Mouse (Mus musculus): Measurements from ENCODE around the gene Phyhd1. TPM values are rescaled to one million over a fixed set of nuclear protein-coding genes. Genes with fewer than 3 reads are reported as not detected.

Gene Phyhd1
- polyA plus RNA-seq, 2 experiments: 9.8 to 15.9 TPM

GRCm38 (mm10) chr2:30242509-30242908 lies 23.5 kb upstream of the Phyhd1 start:
- Histone ChIP-seq H3K27ac (no peak overlapping the region), H3K4me3 (ENCODE audit: insufficient read depth in 1 of 2, low read depth in 2 of 2, low read length in 2 of 2) (no peak overlapping the region), H3K9me3 (ENCODE audit: control insufficient read depth, low read length) (no peaks in the 10 kb centered on the region), H3K27me3 (ENCODE audit: control insufficient read depth, insufficient read depth, low read length) (no peaks in the 10 kb centered on the region), H3K4me1 (replicated peaks; ENCODE audit: control insufficient read depth in 2 of 2, insufficient read depth in 2 of 2, low read length in 1 of 2) (peaks cover 12 to 27% of the 10 kb centered on the region in 2 experiments), H3K36me3 (replicated peaks; ENCODE audit: control insufficient read depth, insufficient read depth, low read depth) (peaks cover 16% of the 10 kb centered on the region), H3K9ac (replicated peaks) (no peak overlapping the region), H3K4me2 (ENCODE audit: low read depth) (no peak overlapping the region)
- ATAC-seq (ENCODE audit: insufficient read depth) (no peak), DNase-seq (ENCODE audit: low read depth in 3 of 3, low spot score in 3 of 3) (no peak)
- WGBS (ENCODE audit: insufficient replicate concordance): 62% methylated on average over 4 of the region's 4 CpGs
- TF ChIP-seq CTCF (IDR thresholded peaks at IDR 0.05; ENCODE audit: low read depth) (no peak), EP300 (IDR thresholded peaks at IDR 0.05; ENCODE audit: low read depth) (no peak)

GRCm38 (mm10) chr2:30243391-30243790 lies 22.6 kb upstream of the Phyhd1 start:
- WGBS (ENCODE audit: insufficient replicate concordance): 92% methylated on average over 4 of the region's 4 CpGs
- no peak for DNase-seq (ENCODE audit: low read depth in 3 of 3, low spot score in 3 of 3)

GRCm38 (mm10) chr2:30244595-30245178 lies 21.3 kb upstream of the Phyhd1 start:
- no peak overlapping the region for H3K27ac ChIP-seq
- H3K27me3 ChIP-seq (ENCODE audit: control insufficient read depth, insufficient read depth, low read length): no peaks in the 10 kb centered on the region
- DNase-seq (ENCODE audit: low read depth in 3 of 3, low spot score in 3 of 3) (no peak), ATAC-seq (ENCODE audit: insufficient read depth) (no peak)
- no peak overlapping the region for H3K9ac ChIP-seq (replicated peaks)
- H3K4me3 ChIP-seq (ENCODE audit: insufficient read depth in 1 of 2, low read depth in 2 of 2, low read length in 2 of 2): no peak overlapping the region
- H3K9me3 ChIP-seq (ENCODE audit: control insufficient read depth, low read length): no peaks in the 10 kb centered on the region
- WGBS (ENCODE audit: insufficient replicate concordance): 71% methylated on average over 7 of the region's 7 CpGs
- peaks cover under 1 to 12% of the 10 kb centered on the region in 2 experiments for H3K4me1 ChIP-seq (replicated peaks; ENCODE audit: control insufficient read depth in 2 of 2, insufficient read depth in 2 of 2, low read length in 1 of 2)
- H3K36me3 ChIP-seq (replicated peaks; ENCODE audit: control insufficient read depth, insufficient read depth, low read depth): peaks cover 16% of the 10 kb centered on the region
- H3K4me2 ChIP-seq (ENCODE audit: low read depth): no peak overlapping the region
- TF ChIP-seq CTCF (IDR thresholded peaks at IDR 0.05; ENCODE audit: low read depth): no peak
- TF ChIP-seq EP300 (IDR thresholded peaks at IDR 0.05; ENCODE audit: low read depth): no peak

More at GRCm38 (mm10) chr2:30243391-30243790, 22.6 kb upstream of the Phyhd1 start:
- H3K27ac ChIP-seq: no peak overlapping the region
- no peak for ATAC-seq (ENCODE audit: insufficient read depth)
- peaks cover 16% of the 10 kb centered on the region for H3K36me3 ChIP-seq (replicated peaks; ENCODE audit: control insufficient read depth, insufficient read depth, low read depth)
- H3K27me3 ChIP-seq (ENCODE audit: control insufficient read depth, insufficient read depth, low read length): no peaks in the 10 kb centered on the region
- peaks cover 12 to 24% of the 10 kb centered on the region in 2 experiments for H3K4me1 ChIP-seq (replicated peaks; ENCODE audit: control insufficient read depth in 2 of 2, insufficient read depth in 2 of 2, low read length in 1 of 2)
- no peak for TF ChIP-seq CTCF (IDR thresholded peaks at IDR 0.05; ENCODE audit: low read depth)
- no peak for TF ChIP-seq EP300 (IDR thresholded peaks at IDR 0.05; ENCODE audit: low read depth)
- no peak overlapping the region for H3K4me2 ChIP-seq (ENCODE audit: low read depth)
- H3K9me3 ChIP-seq (ENCODE audit: control insufficient read depth, low read length): no peaks in the 10 kb centered on the region
- H3K9ac ChIP-seq (replicated peaks): no peak overlapping the region
- H3K4me3 ChIP-seq (ENCODE audit: insufficient read depth in 1 of 2, low read depth in 2 of 2, low read length in 2 of 2): no peak overlapping the region

DNA sequence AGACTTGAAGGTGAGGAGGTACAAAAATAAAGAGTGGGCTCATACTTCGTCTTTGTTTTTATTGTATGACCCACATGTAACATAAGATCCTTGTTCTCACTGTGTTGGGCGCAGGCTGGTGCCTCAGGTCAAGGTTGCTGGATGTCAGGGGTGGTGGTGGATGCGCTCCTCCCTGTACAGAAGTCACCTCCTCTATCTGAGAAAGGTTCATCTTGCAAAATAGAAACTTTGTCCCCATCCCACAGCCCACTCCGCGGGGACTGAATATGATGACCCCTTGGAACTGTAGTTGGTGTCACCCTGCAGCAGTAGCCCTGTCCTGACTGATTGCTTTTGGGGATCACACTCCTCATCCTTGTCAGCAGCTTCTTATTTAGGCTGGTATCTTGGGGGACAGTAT lies 19.0 kb upstream of the Phyhd1 start:
- DNase-seq (ENCODE audit: low read depth in 3 of 3, low spot score in 3 of 3): no peak
- Histone ChIP-seq H3K9ac (replicated peaks) (no peak overlapping the region), H3K36me3 (replicated peaks; ENCODE audit: control insufficient read depth, insufficient read depth, low read depth) (peaks cover 6% of the 10 kb centered on the region), H3K4me3 (ENCODE audit: insufficient read depth in 1 of 2, low read depth in 2 of 2, low read length in 2 of 2) (no peak overlapping the region), H3K27ac (no peak overlapping the region), H3K4me1 (replicated peaks; ENCODE audit: control insufficient read depth in 2 of 2, insufficient read depth in 2 of 2, low read length in 1 of 2) (peaks cover 6 to 10% of the 10 kb centered on the region in 2 experiments; a peak in 3 of 4 replicates), H3K4me2 (ENCODE audit: low read depth) (no peak overlapping the region), H3K27me3 (ENCODE audit: control insufficient read depth, insufficient read depth, low read length) (no peaks in the 10 kb centered on the region), H3K9me3 (ENCODE audit: control insufficient read depth, low read length) (no peaks in the 10 kb centered on the region)
- WGBS (ENCODE audit: insufficient replicate concordance): 77% methylated on average over 5 of the region's 5 CpGs
- no peak for ATAC-seq (ENCODE audit: insufficient read depth)
- TF ChIP-seq CTCF (IDR thresholded peaks at IDR 0.05; ENCODE audit: low read depth): no peak
- TF ChIP-seq EP300 (IDR thresholded peaks at IDR 0.05; ENCODE audit: low read depth): no peak

- H3K36me3 ChIP-seq (replicated peaks; ENCODE audit: control insufficient read depth, insufficient read depth, low read depth): peaks cover 6% of the 10 kb centered on the region
Observed at GRCm38 (mm10) chr2:30247681-30248080, 18.3 kb upstream of the Phyhd1 start.

More at GRCm38 (mm10) chr2:30247681-30248080, 18.3 kb upstream of the Phyhd1 start:
- ATAC-seq (ENCODE audit: insufficient read depth): no peak
- Histone ChIP-seq H3K9me3 (ENCODE audit: control insufficient read depth, low read length) (no peaks in the 10 kb centered on the region), H3K4me1 (replicated peaks; ENCODE audit: control insufficient read depth in 2 of 2, insufficient read depth in 2 of 2, low read length in 1 of 2) (peaks cover 6 to 10% of the 10 kb centered on the region in 2 experiments; a peak in 3 of 4 replicates), H3K4me3 (ENCODE audit: insufficient read depth in 1 of 2, low read depth in 2 of 2, low read length in 2 of 2) (no peak overlapping the region), H3K27me3 (ENCODE audit: control insufficient read depth, insufficient read depth, low read length) (no peaks in the 10 kb centered on the region), H3K27ac (no peak overlapping the region), H3K4me2 (ENCODE audit: low read depth) (no peak overlapping the region), H3K9ac (replicated peaks) (no peak overlapping the region)
- whole genome bisulfite sequencing (ENCODE audit: insufficient replicate concordance): 74% methylated on average over 4 of the region's 4 CpGs
- DNase-seq (ENCODE audit: low read depth in 3 of 3, low spot score in 3 of 3): no peak
- TF ChIP-seq EP300 (IDR thresholded peaks at IDR 0.05; ENCODE audit: low read depth): no peak
- TF ChIP-seq CTCF (IDR thresholded peaks at IDR 0.05; ENCODE audit: low read depth): no peak

All from liver, embryonic 14.5 days (tissue).